Mouse (Mus musculus) ovary, postnatal 10 days (tissue): Measurements from ENCODE around the gene Gbf1.

Source experiments
- DNase-seq: peaks from one replicate; pipeline ENCODE4 v3.0.0; 2022; ENCODE audit warnings: low spot score

The Gbf1 gene

DNA sequence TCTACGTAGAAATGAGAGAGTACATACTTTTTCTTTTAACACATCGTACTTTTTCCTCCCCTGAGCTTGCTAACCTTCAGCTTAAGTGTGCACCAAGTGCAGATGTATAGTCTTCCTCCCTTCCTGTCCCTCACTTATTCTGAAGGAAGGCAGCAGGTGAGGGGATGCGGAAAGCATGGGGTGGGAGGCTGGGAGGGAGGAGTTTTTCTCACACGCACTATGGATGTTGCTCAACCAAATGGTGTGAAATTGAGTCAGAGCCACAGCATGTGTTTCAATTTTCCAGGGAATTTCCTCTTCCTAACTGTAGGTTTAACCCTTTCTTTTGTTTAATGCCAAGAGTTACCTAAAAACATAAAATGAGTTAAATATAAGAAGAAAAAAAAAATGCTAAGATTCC, 70.8 kb downstream of the Gbf1 start:
- DNase-seq, result no peak

DNA sequence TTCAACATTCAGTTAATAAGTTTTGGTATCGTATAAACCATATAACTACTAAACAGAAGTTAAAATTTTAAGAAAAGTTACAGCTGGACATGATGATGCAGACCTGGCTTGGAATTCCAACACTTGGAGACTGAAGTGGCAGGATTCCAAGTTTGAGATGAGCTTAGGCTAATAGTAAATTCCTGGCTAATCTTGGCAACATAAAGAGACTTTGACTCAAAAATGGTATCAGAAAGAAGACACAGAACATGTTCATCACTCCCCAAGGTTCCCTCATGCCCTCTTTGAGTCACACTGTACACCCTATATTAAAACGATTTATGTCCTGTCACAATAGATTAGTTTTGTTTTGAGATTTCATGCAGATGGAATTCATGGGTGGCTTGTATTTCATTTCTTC, 72.6 kb downstream of the Gbf1 start:
- DNase-seq, result no peak

DNA sequence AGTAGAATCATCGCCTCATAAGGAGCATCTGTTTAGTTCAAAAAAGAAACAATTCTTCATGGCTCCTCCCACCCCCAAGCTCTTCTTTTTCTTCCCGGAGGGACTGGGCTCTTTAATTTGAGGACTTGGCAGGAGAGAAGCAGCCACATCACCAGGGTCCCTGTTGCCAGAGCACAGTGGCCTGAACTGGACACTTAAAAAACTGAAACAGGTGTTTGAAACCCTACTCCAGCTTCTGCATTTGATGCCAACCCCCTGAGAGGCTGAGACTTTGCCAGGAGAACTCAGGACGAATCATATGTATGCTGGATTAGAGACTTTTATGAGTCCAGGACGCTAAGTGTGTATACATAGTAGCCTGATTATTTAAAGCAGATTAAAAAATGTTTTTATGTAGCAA, 73.2 kb downstream of the Gbf1 start:
- no peak for DNase-seq

GRCm38 (mm10) chr19:46226295-46226694, 74.0 kb downstream of the Gbf1 start:
- no peak for DNase-seq

- DNase-seq, result no peak
Measured at GRCm38 (mm10) chr19:46227300-46227699, 75.0 kb downstream of the Gbf1 start.

- no peak for DNase-seq
Measured at GRCm38 (mm10) chr19:46234450-46234849, 82.1 kb downstream of the Gbf1 start.

GRCm38 (mm10) chr19:46236658-46237057, 84.3 kb downstream of the Gbf1 start:
- DNase-seq, result no peak

- DNase-seq, result no peak
Measured at GRCm38 (mm10) chr19:46240246-46240645, 87.9 kb downstream of the Gbf1 start.

DNA sequence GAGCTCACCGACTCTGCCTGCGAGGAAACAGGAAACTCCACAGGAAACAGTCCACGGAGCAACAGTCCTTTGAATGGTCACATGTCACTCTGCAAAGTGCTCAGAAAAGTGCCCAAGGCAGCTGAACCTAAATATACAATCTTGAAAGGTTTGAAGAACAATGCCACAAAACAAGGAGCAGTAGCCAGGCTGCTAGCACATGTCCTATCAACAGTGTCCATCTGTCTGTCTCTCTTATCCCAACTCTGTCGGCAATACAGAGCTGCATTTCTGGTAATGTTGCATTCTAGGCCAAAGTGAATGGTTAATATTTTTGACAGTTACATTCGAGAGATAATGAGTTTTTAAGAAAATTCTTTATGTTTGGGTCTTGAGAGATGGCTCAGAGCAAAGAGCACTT, 90.1 kb downstream of the Gbf1 start:
- no peak for DNase-seq

GRCm38 (mm10) chr19:46244628-46245027, 92.3 kb downstream of the Gbf1 start:
- DNase-seq, result no peak

- DNase-seq, result no peak
Measured at GRCm38 (mm10) chr19:46248991-46249390, 96.7 kb downstream of the Gbf1 start.

- no peak for DNase-seq
Measured at GRCm38 (mm10) chr19:46254163-46254752, 101.9 kb downstream of the Gbf1 start.

DNA sequence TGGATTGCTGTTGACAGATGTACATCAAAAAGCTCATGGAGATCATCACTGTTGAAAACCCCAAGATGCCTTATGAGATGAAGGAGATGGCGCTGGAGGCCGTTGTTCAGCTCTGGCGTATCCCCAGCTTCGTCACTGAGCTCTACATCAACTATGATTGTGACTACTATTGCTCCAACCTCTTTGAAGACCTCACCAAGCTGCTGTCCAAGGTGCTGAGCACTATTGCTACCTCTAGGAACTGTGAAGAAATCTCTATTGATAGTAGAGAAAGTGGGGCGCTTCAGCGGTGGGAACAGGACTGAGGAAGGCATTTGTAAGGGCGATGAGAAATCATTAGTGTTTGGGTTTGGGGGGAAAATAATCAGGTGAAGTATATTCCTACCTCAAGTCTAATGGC, 112.5 kb downstream of the Gbf1 start:
- DNase-seq, result no peak

DNA sequence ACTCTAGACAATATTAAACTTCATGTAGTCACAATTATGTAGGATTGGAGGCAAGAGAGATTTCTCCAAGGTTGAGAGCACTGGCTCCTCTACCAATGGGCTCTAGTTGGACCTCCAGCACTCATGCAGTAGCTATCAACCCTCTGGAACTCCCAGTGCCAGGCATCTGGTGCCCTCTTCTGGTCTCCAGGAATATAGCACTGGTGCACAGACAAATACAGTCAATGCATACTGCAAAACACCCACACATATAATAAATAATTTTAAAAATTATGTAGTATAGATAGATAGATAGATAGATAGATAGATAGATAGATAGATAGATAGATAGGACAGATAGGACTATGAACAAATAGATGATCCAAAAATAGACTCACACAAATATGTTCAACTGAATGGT, 123.0 kb downstream of the Gbf1 start:
- DNase-seq, result no peak

DNA sequence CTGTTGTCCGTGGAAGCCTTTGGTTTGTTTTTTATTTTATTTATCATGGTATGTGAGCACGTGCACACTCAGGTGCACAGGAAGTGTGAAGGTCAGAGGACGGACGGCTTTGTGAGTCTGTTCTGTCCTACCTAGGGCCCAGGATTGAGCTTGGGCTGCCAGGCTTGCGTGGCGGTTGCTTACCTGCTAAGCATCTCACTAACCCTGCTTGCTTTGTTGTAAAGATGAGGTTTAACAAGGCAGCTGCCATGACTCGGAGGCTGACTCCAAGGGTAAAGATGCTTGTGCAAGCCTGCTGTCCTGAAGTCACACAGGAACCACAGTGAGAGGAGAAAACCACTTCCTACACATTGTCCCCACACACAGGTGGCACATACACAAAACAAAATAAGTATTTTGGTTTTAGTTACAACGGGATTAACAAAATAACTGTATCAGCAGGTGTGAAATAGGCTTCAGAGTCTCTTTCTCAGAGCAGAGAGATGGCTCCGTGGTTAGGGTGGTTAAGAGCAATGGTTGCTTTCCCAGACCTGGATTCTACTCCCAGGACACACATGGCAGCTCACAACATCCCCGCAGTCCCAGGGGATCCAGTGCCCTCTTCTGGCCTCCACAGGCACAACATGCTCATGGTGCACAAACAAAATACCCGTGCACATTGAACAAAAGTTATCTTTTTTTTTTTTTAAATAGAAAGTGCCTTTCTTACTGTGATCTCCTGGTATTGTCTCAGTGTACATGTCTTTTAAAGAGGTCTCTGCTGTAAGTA, 130.0 kb downstream of the Gbf1 start:
- no peak for DNase-seq

DNA sequence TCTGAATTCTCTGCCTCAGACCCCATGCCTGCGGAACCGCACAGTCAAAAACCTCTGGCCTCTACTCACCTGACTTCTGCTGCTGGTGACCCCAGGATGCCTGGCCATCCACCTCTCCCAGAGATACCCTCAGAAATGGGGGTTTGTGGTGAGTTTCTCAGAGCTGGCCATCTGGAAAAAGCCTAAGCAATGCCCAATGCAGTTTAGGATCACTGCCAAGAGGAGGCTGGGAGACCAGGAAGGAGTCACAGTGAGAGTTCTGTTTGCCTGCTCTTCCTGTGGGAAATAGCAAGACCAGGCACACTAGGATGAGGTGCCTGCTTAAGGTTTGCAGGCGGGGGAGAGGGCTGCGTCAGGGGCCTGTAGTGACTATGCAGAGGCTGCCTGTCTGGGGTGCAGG, 132.4 kb downstream of the Gbf1 start:
- no peak for DNase-seq

- DNase-seq, result no peak
Measured at GRCm38 (mm10) chr19:46285631-46286030, 133.3 kb downstream of the Gbf1 start.

GRCm38 (mm10) chr19:46286047-46286446, 133.7 kb downstream of the Gbf1 start:
- DNase-seq, result no peak

GRCm38 (mm10) chr19:46286926-46287325, 134.6 kb downstream of the Gbf1 start:
- DNase-seq, result no peak

- no peak for DNase-seq
Measured at GRCm38 (mm10) chr19:46287566-46287965, 135.3 kb downstream of the Gbf1 start.

DNA sequence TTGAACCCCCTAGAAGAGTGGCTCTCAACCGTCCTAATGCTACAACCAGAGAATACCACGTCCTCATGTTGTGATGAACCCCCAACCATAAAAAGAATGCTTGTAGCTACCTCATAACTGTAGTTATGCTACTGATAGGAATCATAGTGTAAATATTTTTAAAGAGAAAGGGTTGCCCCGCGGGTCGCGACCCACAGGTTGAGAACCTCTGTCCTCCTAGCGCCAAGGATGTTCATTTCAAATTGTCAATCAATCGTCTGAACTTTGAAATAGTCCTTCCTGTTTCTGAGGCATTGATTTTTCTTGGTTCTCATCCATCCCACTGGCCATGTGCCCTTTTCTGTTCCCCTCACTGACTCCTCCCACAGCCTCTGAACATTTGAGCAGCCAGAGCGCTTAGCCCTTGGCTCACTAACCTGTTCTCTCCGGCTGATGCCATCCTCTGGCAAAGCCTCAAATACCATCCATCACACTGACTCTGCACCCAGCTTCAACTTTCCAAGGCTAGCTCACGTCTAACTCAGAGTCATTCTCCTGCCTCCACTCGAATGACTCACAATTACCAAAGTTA, 138.3 kb downstream of the Gbf1 start:
- DNase-seq, result no peak

- DNase-seq, result no peak
Measured at GRCm38 (mm10) chr19:46296938-46297337, 144.6 kb downstream of the Gbf1 start.

GRCm38 (mm10) chr19:46300294-46301045, 148.2 kb downstream of the Gbf1 start:
- DNase-seq, result no peak
